Mouse (Mus musculus) hindbrain, embryonic 13.5 days (tissue): ENCODE measurements around the gene Olfr202. TPM values are rescaled to one million over a fixed set of nuclear protein-coding genes. Genes with fewer than 3 reads are reported as not detected.

Source experiments
- polyA plus RNA-seq: library from polyadenylated mRNA; unstranded; fragments of >200 nt; fragmentation: Nextera tagmentation; extraction: Ambion mirVana; gene quantifications from 2 replicates; pipeline ENCODE4 v1.2.1, GENCODE M21; 2015

The Olfr202 gene
- polyA plus RNA-seq, 1 experiment from 2014 or later, result not detected

Other genes starting within 250 kb of the Olfr202 start
- gene Olfr187, start 247.0 kb downstream of the Olfr202 start, polyA plus RNA-seq, result not detected in 2 replicates
- gene Olfr190, start 208.8 kb downstream of the Olfr202 start, polyA plus RNA-seq, result not detected in 2 replicates
- not detected in 2 replicates for gene Olfr191, start 197.0 kb downstream of the Olfr202 start, polyA plus RNA-seq
- gene Olfr193, start 174.9 kb downstream of the Olfr202 start, polyA plus RNA-seq, result not detected in 2 replicates
- gene Olfr194, start 165.7 kb downstream of the Olfr202 start, polyA plus RNA-seq, result not detected in 2 replicates
- gene Olfr195, start 139.7 kb downstream of the Olfr202 start, polyA plus RNA-seq, result not detected in 2 replicates
- gene Olfr196, start 116.3 kb downstream of the Olfr202 start, polyA plus RNA-seq, result not detected in 2 replicates
- not detected in 2 replicates for gene Olfr198, start 83.3 kb downstream of the Olfr202 start, polyA plus RNA-seq
- not detected in 2 replicates for gene Olfr199, start 67.0 kb downstream of the Olfr202 start, polyA plus RNA-seq
- gene Olfr201, start 14.2 kb downstream of the Olfr202 start, polyA plus RNA-seq, result not detected in 2 replicates
- not detected in 2 replicates for gene Olfr203, start 12.1 kb upstream of the Olfr202 start, polyA plus RNA-seq
- not detected in 2 replicates for gene Olfr204, start 31.5 kb upstream of the Olfr202 start, polyA plus RNA-seq
- gene Olfr205, start 44.3 kb upstream of the Olfr202 start, polyA plus RNA-seq, result not detected in 2 replicates
- gene Olfr206, start 62.5 kb upstream of the Olfr202 start, polyA plus RNA-seq, result not detected in 2 replicates
- not detected in 2 replicates for gene Olfr209, start 77.2 kb upstream of the Olfr202 start, polyA plus RNA-seq
- 0.10 TPM in 1 of 2 replicates, not detected in the other for gene Gabrr3, start 120.5 kb upstream of the Olfr202 start, polyA plus RNA-seq
- gene Riox2, start 185.0 kb upstream of the Olfr202 start, polyA plus RNA-seq, result 13.3 and 13.7 TPM in 2 replicates